11 mouse cellular contexts compared by ENCODE assay signal in genomic region chr7:80746166-80746761, GRCm38 (mm10). TPM values are rescaled to one million over a fixed set of nuclear protein-coding genes. Genes with fewer than 3 reads are reported as not detected.
DNase-seq lines count a peak whose midpoint lies in the region; ATAC-seq lines count a peak whose summit lies in the region.
"Had no signal": no experiment of that assay in that cellular context is flagged by ENCODE, and none has a peak within 500 bp of the region (broad histone marks: within the 10 kb centered on the region; RNA-seq: fewer than 3 reads in every experiment).

No protein-coding gene starts in this region.

- ATAC-seq in neural tube, embryonic 12.5 days (ENCODE audit: low FRiP score, low read depth), result peak; percentile 56
- no peak for ATAC-seq in neural tube, embryonic 15.5 days (ENCODE audit: low FRiP score)
- ATAC-seq in intestine, embryonic 16.5 days, result peak; percentile 77

- peak overlapping the region; percentile 15; the same call in 1 of the 2 replicates for H3K4me2 ChIP-seq in neural tube, embryonic 12.5 days (replicated peaks)
- H3K4me2 ChIP-seq in neural tube, embryonic 15.5 days, result no peak overlapping the region
- H3K4me2 ChIP-seq in intestine, embryonic 16.5 days (ENCODE audit: low read depth, low read length), result no peak overlapping the region

- peak; percentile 14 for DNase-seq in embryo, embryonic 10 days (ENCODE audit: low spot score)
- DNase-seq in embryo, embryonic 9.5 days (ENCODE audit: extremely low spot score), result no peak
- no peak for DNase-seq in layer of hippocampus, postnatal 10 days (ENCODE audit: low spot score in 2 of 2)
- DNase-seq in ovary, postnatal 14 days (ENCODE audit: low spot score), result no peak
- DNase-seq in MN1 (ENCODE audit: low spot score), result no peak
- DNase-seq: lung, adult 18-20 months had no signal

- H3K27me3 ChIP-seq in neural tube, embryonic 12.5 days (replicated peaks), result no peaks in the 10 kb centered on the region
- H3K27me3 ChIP-seq in neural tube, embryonic 15.5 days (replicated peaks), result no peaks in the 10 kb centered on the region
- no peaks in the 10 kb centered on the region for H3K27me3 ChIP-seq in intestine, embryonic 16.5 days (replicated peaks; ENCODE audit: control insufficient read depth, insufficient read depth, low read length)

- no peaks in the 10 kb centered on the region for H3K9me3 ChIP-seq in neural tube, embryonic 12.5 days
- H3K9me3 ChIP-seq in neural tube, embryonic 15.5 days (replicated peaks), result no peaks in the 10 kb centered on the region
- no peaks in the 10 kb centered on the region for H3K9me3 ChIP-seq in intestine, embryonic 16.5 days (ENCODE audit: control insufficient read depth, low read length)

- H3K27ac ChIP-seq in neural tube, embryonic 12.5 days, result no peak overlapping the region
- no peak overlapping the region for H3K27ac ChIP-seq in neural tube, embryonic 15.5 days (replicated peaks)
- H3K27ac ChIP-seq in intestine, embryonic 16.5 days (ENCODE audit: low read length), result no peak overlapping the region

- no peak overlapping the region for H3K4me3 ChIP-seq in neural tube, embryonic 12.5 days
- H3K4me3 ChIP-seq in neural tube, embryonic 15.5 days (replicated peaks), result no peak overlapping the region
- no peak overlapping the region for H3K4me3 ChIP-seq in intestine, embryonic 16.5 days (ENCODE audit: low read length)
- H3K4me3 ChIP-seq: erythroblast, embryonic 14.5 days; myocyte had no signal

- H3K36me3 ChIP-seq in neural tube, embryonic 12.5 days, result peaks cover 50% of the 10 kb centered on the region
- peaks cover 61% of the 10 kb centered on the region for H3K36me3 ChIP-seq in neural tube, embryonic 15.5 days
- H3K36me3 ChIP-seq in intestine, embryonic 16.5 days (ENCODE audit: control insufficient read depth, insufficient read depth, low read length), result peaks cover 16% of the 10 kb centered on the region

- WGBS in neural tube, embryonic 12.5 days, result 10% methylated on average over 5 of the region's 5 CpGs
- 11% methylated on average over 5 of the region's 5 CpGs for WGBS in neural tube, embryonic 15.5 days
- 31% methylated on average over 5 of the region's 5 CpGs for WGBS in intestine, embryonic 16.5 days

- no peak overlapping the region for H3K9ac ChIP-seq in neural tube, embryonic 12.5 days
- no peak overlapping the region for H3K9ac ChIP-seq in neural tube, embryonic 15.5 days (replicated peaks)
- H3K9ac ChIP-seq in intestine, embryonic 16.5 days (ENCODE audit: low read depth, low read length), result no peak overlapping the region

- peaks cover 17% of the 10 kb centered on the region for H3K4me1 ChIP-seq in neural tube, embryonic 12.5 days
- H3K4me1 ChIP-seq in neural tube, embryonic 15.5 days, result peaks cover 17% of the 10 kb centered on the region
- peaks cover 16% of the 10 kb centered on the region for H3K4me1 ChIP-seq in intestine, embryonic 16.5 days (ENCODE audit: control insufficient read depth, insufficient read depth, low read length)

RNA-seq across cellular contexts. Expression of gene Crtc3, which starts 57.6 kb away (rescaled TPM):
- polyA plus RNA-seq in neural tube, embryonic 12.5 days (2016; fragmentation: Nextera tagmentation; extraction: Ambion mirVana), result 14.6 and 18.0 TPM in 2 replicates
- polyA plus RNA-seq in neural tube, embryonic 15.5 days (2015; fragmentation: Nextera tagmentation; extraction: Ambion mirVana), result 18.4 and 20.7 TPM in 2 replicates
- polyA plus RNA-seq in intestine, embryonic 16.5 days (2015; fragmentation: Nextera tagmentation; extraction: Ambion mirVana), result 9.6 and 11.8 TPM in 2 replicates
- 10 to 100 TPM; 21.4 to 25.9 TPM for total RNA-seq in layer of hippocampus, postnatal 10 days (2021)
